Mouse (Mus musculus) hindbrain, embryonic 14.5 days (tissue): Measurements from ENCODE around the gene Hsd11b1. TPM values are rescaled to one million over a fixed set of nuclear protein-coding genes. Genes with fewer than 3 reads are reported as not detected.

Experiments
- ATAC-seq: fragments of 200-750 bp; cut with Nextera tagmentation; 2 replicates; pipeline ENCODE4 v1.8.0; 2017; ENCODE audit warnings: moderate number of reproducible peaks, mild to moderate bottlenecking, moderate TSS enrichment, moderate library complexity; ENCODE audit not compliant: low FRiP score
- DNase-seq: peaks from one replicate; pipeline ENCODE4 v3.0.0-alpha.2; 2015; ENCODE audit warnings: low spot score
- H3K27ac ChIP-seq: fragments of 300-500 bp; sonication (generic); 2 replicates; pipeline ENCODE4 v1.5.1; 2014; ENCODE audit warnings: mild to moderate bottlenecking, moderate library complexity
- H3K27me3 ChIP-seq: fragments of 300-500 bp; sonication (generic); 2 replicates; pipeline ENCODE4 v1.6.1; 2014; ENCODE audit warnings: mild to moderate bottlenecking, low read length, mixed read lengths; ENCODE audit not compliant: control insufficient read depth, insufficient read depth
- H3K36me3 ChIP-seq: fragments of 300-500 bp; sonication (generic); replicated peaks from 2 replicates; pipeline ENCODE4 v1.6.1; 2014; ENCODE audit not compliant: control insufficient read depth, insufficient read depth
- H3K4me1 ChIP-seq: fragments of 300-500 bp; sonication (generic); replicated peaks from 2 replicates; pipeline ENCODE4 v1.6.1; 2014; ENCODE audit warnings: antibody characterized with exemption, low read length, mixed read lengths; ENCODE audit not compliant: control insufficient read depth, insufficient read depth
- H3K4me2 ChIP-seq: fragments of 300-500 bp; sonication (generic); replicated peaks from 2 replicates; pipeline ENCODE4 v1.6.1; 2014; ENCODE audit warnings: mild to moderate bottlenecking, moderate library complexity
- H3K4me3 ChIP-seq: fragments of 300-500 bp; sonication (generic); replicated peaks from 2 replicates; pipeline ENCODE4 v1.5.1; 2014; ENCODE audit warnings: mild to moderate bottlenecking, low read length
- H3K9ac ChIP-seq: fragments of 300-500 bp; sonication (generic); 2 replicates; pipeline ENCODE4 v1.6.1; 2014
- H3K9me3 ChIP-seq: fragments of 300-500 bp; sonication (generic); 2 replicates; pipeline ENCODE4 v1.6.1; 2016; ENCODE audit warnings: low read length; ENCODE audit not compliant: control insufficient read depth
- WGBS: fragments of 180-500 bp; shearing (Covaris S2); extraction: QIAGEN DNeasy Blood & Tissue Kit; methylation state at CpG from one replicate; pipeline ENCODE4 v1.1.7; 2014; 5-methylcytosine and 5-hydroxymethylcytosine counted together
- polyA plus RNA-seq: library from polyadenylated mRNA; unstranded; fragments of >200 nt; fragmentation: Nextera tagmentation; extraction: Ambion mirVana; gene quantifications from 2 replicates; pipeline ENCODE4 v1.2.1, GENCODE M21; 2014

Hsd11b1 gene
- polyA plus RNA-seq, 1 experiment from 2014 or later = not detected

- H3K36me3 ChIP-seq = no peaks in the 10 kb centered on the region
- no peak for DNase-seq
- WGBS = 57% methylated on average over 5 of the region's 5 CpGs
- H3K9me3 ChIP-seq = no peaks in the 10 kb centered on the region
- H3K4me1 ChIP-seq = no peaks in the 10 kb centered on the region
- no peak overlapping the region for H3K4me3 ChIP-seq
- H3K4me2 ChIP-seq = no peak overlapping the region
- H3K27ac ChIP-seq = no peak overlapping the region
- no peaks in the 10 kb centered on the region for H3K27me3 ChIP-seq
- no peak for ATAC-seq
- H3K9ac ChIP-seq = no peak overlapping the region
Observed at GRCm38 (mm10) chr1:193252616-193253015, 11.3 kb downstream of the Hsd11b1 start.

DNA sequence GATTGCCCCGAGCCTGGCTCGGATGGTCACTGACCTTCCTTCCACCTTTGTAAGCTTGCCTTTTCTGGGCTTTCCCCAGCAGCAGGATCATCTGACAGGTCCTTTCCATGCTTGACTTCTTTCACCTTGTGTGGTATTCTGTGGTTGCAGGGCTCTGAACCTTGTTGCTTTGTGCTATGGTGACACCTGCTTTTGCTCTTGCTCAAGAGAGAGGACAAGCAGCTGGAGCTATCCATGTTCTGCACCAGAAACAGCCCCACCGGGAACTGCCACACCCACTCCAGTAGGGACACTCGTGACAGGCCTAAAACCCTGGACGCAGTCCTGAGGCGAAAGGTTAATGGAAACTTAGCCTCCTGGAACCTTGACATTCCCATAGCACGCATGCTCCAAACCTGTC lies 12.5 kb downstream of the Hsd11b1 start:
- Histone ChIP-seq H3K4me3 (no peak overlapping the region), H3K9me3 (no peaks in the 10 kb centered on the region), H3K36me3 (no peaks in the 10 kb centered on the region), H3K27me3 (no peaks in the 10 kb centered on the region), H3K27ac (no peak overlapping the region), H3K4me1 (no peaks in the 10 kb centered on the region), H3K9ac (no peak overlapping the region), H3K4me2 (no peak overlapping the region)
- 83% methylated on average over 7 of the region's 7 CpGs for WGBS
- no peak for ATAC-seq
- no peak for DNase-seq

DNA sequence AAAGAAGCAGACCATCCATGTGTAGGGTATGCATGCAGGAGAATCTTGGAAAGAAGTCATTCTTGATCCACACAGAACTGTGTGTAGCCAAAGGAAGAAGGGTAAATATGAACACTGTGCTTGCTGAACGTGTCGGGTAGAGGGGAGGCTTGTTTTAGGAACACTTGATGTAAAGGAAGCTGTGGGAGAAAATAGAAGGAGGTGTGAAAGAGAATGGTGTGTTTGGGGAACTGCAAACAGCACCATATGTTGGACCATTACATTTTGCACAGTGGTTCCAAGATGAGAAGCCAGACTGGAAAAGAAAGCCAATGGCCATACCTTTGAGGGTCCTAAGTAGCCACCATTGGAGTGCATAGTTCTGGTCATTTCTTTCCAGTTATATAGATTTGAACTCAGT lies 13.8 kb downstream of the Hsd11b1 start:
- H3K4me1 ChIP-seq = no peaks in the 10 kb centered on the region
- no peak overlapping the region for H3K27ac ChIP-seq
- H3K4me3 ChIP-seq = no peak overlapping the region
- H3K4me2 ChIP-seq = no peak overlapping the region
- no peaks in the 10 kb centered on the region for H3K9me3 ChIP-seq
- 87% methylated on average over 2 of the region's 2 CpGs for WGBS
- no peaks in the 10 kb centered on the region for H3K36me3 ChIP-seq
- no peaks in the 10 kb centered on the region for H3K27me3 ChIP-seq
- ATAC-seq (no peak), DNase-seq (no peak)
- H3K9ac ChIP-seq = no peak overlapping the region

DNA sequence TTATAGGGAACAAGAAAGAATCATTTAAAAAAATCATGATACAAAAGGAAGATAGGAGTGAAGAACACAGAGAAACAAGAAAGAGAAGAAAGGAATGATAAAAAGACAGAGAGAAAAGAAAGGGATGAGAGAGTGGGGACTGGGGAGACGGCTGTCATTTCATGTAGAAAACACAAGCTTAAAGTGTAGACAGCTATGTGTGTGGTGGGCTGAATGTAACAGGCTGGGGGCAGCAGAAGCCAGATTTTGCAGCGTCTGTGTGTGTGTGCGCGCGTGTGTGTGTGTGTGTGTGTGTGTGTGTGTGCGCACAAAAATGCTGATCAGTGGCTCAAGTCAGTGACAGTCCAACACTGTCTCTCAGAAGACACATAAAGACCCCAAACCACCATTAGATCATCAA lies 19.6 kb downstream of the Hsd11b1 start:
- Histone ChIP-seq H3K4me1 (no peaks in the 10 kb centered on the region), H3K9me3 (no peaks in the 10 kb centered on the region), H3K4me2 (no peak overlapping the region), H3K9ac (no peak overlapping the region), H3K27me3 (no peaks in the 10 kb centered on the region), H3K27ac (no peak overlapping the region), H3K36me3 (no peaks in the 10 kb centered on the region), H3K4me3 (no peak overlapping the region)
- ATAC-seq (no peak), DNase-seq (no peak)
- WGBS = 74% methylated on average over 6 of the region's 6 CpGs

- ATAC-seq (no peak), DNase-seq (no peak)
- Histone ChIP-seq H3K27me3 (no peaks in the 10 kb centered on the region), H3K27ac (no peak overlapping the region), H3K9ac (no peak overlapping the region), H3K36me3 (no peaks in the 10 kb centered on the region), H3K9me3 (no peaks in the 10 kb centered on the region), H3K4me2 (no peak overlapping the region), H3K4me1 (no peaks in the 10 kb centered on the region), H3K4me3 (no peak overlapping the region)
- WGBS = 46% methylated on average over 10 of the region's 10 CpGs
Observed at GRCm38 (mm10) chr1:193243571-193244193, 20.2 kb downstream of the Hsd11b1 start.

DNA sequence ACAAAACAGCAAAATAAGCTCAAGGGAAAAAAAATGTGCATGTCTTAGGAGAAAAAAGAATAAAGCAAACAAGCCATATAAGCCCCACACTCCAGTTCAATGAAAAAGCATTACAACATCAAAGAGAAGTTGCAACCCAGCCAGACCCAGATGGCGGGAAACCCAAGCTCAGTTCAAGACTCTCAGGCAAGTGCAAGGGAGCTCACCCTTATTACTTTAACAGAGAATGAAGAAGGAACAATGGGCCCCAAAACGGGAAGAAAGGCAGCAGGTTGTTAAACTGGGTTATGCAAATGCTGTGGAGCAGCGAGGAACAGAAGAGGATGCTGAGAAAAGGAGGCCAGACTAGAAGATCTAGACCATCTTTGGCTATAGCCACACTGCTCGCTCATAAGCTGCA lies 21.0 kb downstream of the Hsd11b1 start:
- Histone ChIP-seq H3K9ac (no peak overlapping the region), H3K27ac (no peak overlapping the region), H3K4me2 (no peak overlapping the region), H3K27me3 (no peaks in the 10 kb centered on the region), H3K36me3 (no peaks in the 10 kb centered on the region), H3K9me3 (no peaks in the 10 kb centered on the region), H3K4me1 (no peaks in the 10 kb centered on the region), H3K4me3 (no peak overlapping the region)
- DNase-seq (no peak), ATAC-seq (no peak)
- 65% methylated on average over 4 of the region's 4 CpGs for WGBS

DNA sequence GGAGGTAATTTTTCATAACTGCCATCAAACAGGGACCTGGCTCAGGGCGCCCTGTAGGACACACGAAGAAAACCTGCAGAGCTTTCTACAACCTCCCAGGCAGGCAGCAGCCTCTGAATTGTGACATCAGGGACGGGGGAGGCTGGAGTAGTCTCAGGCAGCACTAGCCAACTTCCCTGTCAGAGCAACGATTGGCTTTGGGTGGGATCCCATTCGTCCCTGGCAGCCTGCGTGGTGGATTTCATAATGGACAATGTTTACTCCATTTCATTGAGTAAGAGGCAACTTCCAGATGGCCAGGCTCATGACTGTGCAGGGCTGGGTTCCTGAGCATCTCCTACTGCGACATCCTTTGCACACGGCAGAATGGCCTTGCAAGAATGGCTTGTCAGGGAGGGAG lies 21.6 kb downstream of the Hsd11b1 start:
- WGBS = 77% methylated on average over 8 of the region's 8 CpGs
- Histone ChIP-seq H3K4me2 (no peak overlapping the region), H3K4me1 (no peaks in the 10 kb centered on the region), H3K36me3 (no peaks in the 10 kb centered on the region), H3K27me3 (no peaks in the 10 kb centered on the region), H3K9me3 (no peaks in the 10 kb centered on the region), H3K4me3 (no peak overlapping the region), H3K27ac (no peak overlapping the region), H3K9ac (no peak overlapping the region)
- no peak for ATAC-seq
- no peak for DNase-seq

DNA sequence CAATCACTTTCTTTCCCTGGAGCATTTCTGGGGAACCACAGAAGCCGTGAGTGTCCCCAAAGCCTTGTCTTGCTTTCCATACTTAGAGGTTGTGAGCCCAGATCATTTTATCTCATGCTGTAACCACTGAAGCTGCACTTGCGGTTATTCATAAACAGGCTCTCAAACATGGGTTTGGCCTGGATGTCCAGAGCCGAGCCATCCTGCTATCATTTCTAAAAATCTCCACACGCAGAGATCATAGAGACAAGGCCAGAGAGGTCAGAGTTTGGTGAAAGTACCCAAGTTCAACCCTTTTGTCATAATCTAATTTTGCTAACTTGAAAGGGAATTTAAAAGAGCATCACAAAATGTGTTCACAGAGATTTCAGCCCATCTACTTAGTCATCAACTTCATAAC lies 22.4 kb downstream of the Hsd11b1 start:
- H3K4me2 ChIP-seq = no peak overlapping the region
- ATAC-seq (no peak), DNase-seq (no peak)
- H3K4me3 ChIP-seq = no peak overlapping the region
- H3K27ac ChIP-seq = no peak overlapping the region
- H3K36me3 ChIP-seq = no peaks in the 10 kb centered on the region
- no peak overlapping the region for H3K9ac ChIP-seq
- 86% methylated on average over 4 of the region's 4 CpGs for WGBS
- no peaks in the 10 kb centered on the region for H3K27me3 ChIP-seq
- no peaks in the 10 kb centered on the region for H3K4me1 ChIP-seq
- H3K9me3 ChIP-seq = no peaks in the 10 kb centered on the region

- ATAC-seq (no peak), DNase-seq (no peak)
Observed at GRCm38 (mm10) chr1:193238426-193238825, 25.4 kb downstream of the Hsd11b1 start.

DNA sequence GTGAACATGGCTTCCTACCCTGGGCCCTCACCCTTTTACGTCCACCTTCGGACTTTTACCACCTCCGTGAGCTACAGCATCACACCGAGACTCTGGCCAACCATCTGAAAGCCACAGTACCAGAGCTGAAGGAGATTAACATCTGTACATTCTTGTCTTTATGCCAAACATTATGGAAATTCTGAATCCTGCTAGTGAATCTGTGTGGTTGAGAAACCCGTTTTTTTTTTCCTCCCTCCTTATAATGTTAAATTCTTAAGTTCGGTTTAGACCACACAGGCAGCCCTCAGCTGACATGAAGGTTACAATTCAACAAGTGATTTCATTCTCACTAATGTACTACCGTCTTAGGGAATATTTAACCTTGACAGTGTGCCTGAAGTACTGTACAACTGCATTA lies 28.9 kb downstream of the Hsd11b1 start:
- no peaks in the 10 kb centered on the region for H3K9me3 ChIP-seq
- ATAC-seq (no peak), DNase-seq (no peak)
- no peak overlapping the region for H3K9ac ChIP-seq
- no peak overlapping the region for H3K27ac ChIP-seq
- H3K4me3 ChIP-seq = no peak overlapping the region
- H3K36me3 ChIP-seq = no peaks in the 10 kb centered on the region
- WGBS = 90% methylated on average over 7 of the region's 7 CpGs
- no peaks in the 10 kb centered on the region for H3K27me3 ChIP-seq
- H3K4me2 ChIP-seq = no peak overlapping the region
- H3K4me1 ChIP-seq = no peaks in the 10 kb centered on the region

More at GRCm38 (mm10) chr1:193238426-193238825, 25.4 kb downstream of the Hsd11b1 start:
- WGBS = 26% methylated on average over 4 of the region's 4 CpGs
- Histone ChIP-seq H3K27me3 (no peaks in the 10 kb centered on the region), H3K4me1 (no peaks in the 10 kb centered on the region), H3K4me3 (no peak overlapping the region), H3K36me3 (no peaks in the 10 kb centered on the region), H3K9ac (no peak overlapping the region), H3K27ac (no peak overlapping the region), H3K9me3 (no peaks in the 10 kb centered on the region), H3K4me2 (no peak overlapping the region)
